Mouse (Mus musculus): Measurements from ENCODE around the gene Dot1l.

GRCm38 (mm10) chr10:80808985-80809632 lies 54.1 kb downstream of the Dot1l start:
- TF ChIP-seq E2F4 (IDR thresholded peaks at IDR 0.05; ENCODE audit: insufficient read depth) (no peak), TCF12 (IDR thresholded peaks at IDR 0.05; ENCODE audit: insufficient read depth, poor library complexity, severe bottlenecking) (no peak), POLR2A (IDR thresholded peaks at IDR 0.05; ENCODE audit: insufficient read length, low read depth) (no peak), MYOG (IDR thresholded peaks at IDR 0.05; ENCODE audit: control insufficient read depth in 1 of 3, insufficient read depth in 1 of 3, insufficient read length in 2 of 3, low read depth in 2 of 3) (no peak), CEBPB (IDR thresholded peaks at IDR 0.05; ENCODE audit: insufficient read depth, poor library complexity, severe bottlenecking) (no peak), USF1 (IDR thresholded peaks at IDR 0.05; ENCODE audit: low read depth) (no peak), SRF (IDR thresholded peaks at IDR 0.05; ENCODE audit: control insufficient read depth, insufficient read length, low read depth) (no peak), MAX (IDR thresholded peaks at IDR 0.05; ENCODE audit: low read depth) (no peak), MYOD1 (IDR thresholded peaks at IDR 0.05; ENCODE audit: control insufficient read depth in 1 of 3, insufficient read length in 2 of 3, low read depth in 2 of 3) (no peak)
